Mouse (Mus musculus) olfactory bulb, adult 2 months (tissue): Measurements from ENCODE around the gene Flt4.

Source experiments
- CTCF ChIP-seq: fragments of 200-500 bp; IDR thresholded peaks from 2 replicates; pipeline ENCODE4 v1.5.1; 2012; ENCODE audit warnings: low read depth, mild to moderate bottlenecking, low read length, moderate library complexity; ENCODE audit not compliant: insufficient read depth
- POLR2A ChIP-seq: fragments of 200-500 bp; IDR thresholded peaks from 2 replicates; pipeline ENCODE4 v1.6.1; 2012; ENCODE audit warnings: mild to moderate bottlenecking, low read depth, low read length, moderate library complexity; ENCODE audit not compliant: insufficient read depth

- TF ChIP-seq CTCF (no peak), POLR2A (no peak)
Measured at GRCm38 (mm10) chr11:49653079-49653408, 44.0 kb downstream of the Flt4 start.
